Mouse (Mus musculus) gastrocnemius, postnatal 4 days (tissue): Measurements from ENCODE around the gene Ezh1. TPM values are rescaled to one million over a fixed set of nuclear protein-coding genes. Genes with fewer than 3 reads are reported as not detected.
A peak's percentile ranks its signal among the peaks of the same experiment; 100 is the strongest.

Source experiments
- DNase-seq, 2 experiments: peaks; one replicate each; pipeline ENCODE4 v3.0.0; 2021 to 2022; ENCODE audit warnings: low spot score in 2 of 2, mixed read lengths in 2 of 2
- total RNA-seq, 2 experiments: library from RNA; stranded (reverse); gene quantifications; 2 replicates each; pipeline ENCODE4 v1.2.3; 2021

The Ezh1 gene
- total RNA-seq, 2 experiments from 2014 or later, result 19.3 to 24.6 TPM

DNA sequence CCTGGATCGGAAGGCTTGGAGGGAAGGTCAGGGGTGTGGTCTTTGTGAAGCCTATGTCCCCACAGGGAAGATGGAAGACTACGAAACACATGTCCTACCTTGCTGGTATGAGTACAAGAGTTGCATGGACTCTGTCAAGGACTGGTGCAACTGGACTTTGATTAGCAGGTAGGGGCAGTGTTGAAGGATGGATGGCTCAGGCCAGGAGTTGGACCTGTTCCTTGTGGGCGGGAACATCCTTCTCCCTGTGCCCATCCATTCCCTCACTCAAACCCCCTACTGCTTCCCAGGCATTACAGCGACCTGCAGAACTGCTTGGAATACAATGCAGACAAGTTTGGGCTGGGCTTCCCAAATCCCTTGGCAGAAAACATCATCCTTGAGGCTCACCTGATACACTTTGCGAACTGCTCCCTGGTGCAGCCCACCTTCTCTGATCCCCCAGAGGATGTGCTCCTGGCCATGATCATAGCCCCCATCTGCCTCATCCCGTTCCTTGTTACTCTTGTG is 21.3 kb upstream of the Ezh1 start:
- no peak for DNase-seq

DNA sequence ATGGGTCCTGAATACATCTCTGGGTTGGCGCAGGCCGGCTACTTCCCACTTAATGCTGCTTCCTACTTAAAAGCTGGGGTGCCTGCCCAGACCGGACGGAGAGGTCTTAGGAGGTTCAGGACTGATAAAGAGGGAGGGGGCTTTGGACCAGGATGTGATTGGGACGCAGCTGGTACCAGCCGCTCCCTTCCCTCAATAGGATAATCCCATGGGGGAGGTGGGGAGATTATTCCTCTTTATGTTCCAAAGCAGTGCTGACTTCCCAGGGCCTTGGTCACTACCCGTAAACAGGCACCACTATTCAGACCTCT is 20.4 kb upstream of the Ezh1 start:
- no peak for DNase-seq

DNA sequence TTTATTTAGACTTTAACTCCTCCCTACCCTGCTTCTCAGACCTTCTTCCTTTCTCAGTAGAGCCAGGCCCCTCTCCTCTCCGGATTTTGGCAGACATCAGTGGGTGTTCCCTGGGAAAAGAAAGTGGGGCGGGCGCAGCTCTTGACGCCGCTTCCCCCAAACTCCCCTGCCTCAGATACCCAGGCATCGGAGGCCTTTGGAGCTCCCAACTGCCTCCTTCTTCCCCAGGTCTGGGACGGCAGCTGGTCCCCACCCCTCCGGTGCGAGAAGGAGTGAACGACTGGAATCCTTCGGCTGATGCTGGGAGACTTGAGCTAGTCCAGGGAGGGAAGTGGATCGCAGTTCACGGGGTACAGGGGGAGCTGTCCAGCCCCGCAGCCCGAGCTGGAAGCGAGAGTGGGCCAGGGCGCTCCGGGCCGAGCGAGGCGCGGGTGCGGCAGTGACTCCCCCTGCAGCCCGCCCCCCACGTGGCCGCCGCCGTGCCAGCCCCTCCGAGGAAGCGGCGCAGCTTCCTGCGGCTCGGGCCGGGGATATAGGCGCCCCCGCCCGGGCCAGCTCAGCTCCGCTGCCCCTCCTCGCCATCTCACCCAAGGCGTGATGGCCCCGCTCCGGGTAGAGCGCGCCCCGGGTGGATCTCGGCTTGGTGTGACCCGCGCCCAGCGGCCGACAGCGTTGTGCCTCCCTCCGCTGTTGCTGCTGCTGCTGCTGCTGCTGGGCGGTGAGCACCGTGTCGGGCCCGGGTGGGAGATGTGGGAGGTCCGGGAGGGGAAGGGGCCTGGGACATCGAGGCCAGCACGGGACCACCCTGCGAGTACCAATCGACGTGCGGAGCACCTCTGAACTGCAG is 19.8 kb upstream of the Ezh1 start, which contains the start of gene Ramp2:
Ramp2 (plus strand) TSS at position 174 of the 847 bp plus-strand sequence.
- peak; percentile 58 to 78 for DNase-seq

DNA sequence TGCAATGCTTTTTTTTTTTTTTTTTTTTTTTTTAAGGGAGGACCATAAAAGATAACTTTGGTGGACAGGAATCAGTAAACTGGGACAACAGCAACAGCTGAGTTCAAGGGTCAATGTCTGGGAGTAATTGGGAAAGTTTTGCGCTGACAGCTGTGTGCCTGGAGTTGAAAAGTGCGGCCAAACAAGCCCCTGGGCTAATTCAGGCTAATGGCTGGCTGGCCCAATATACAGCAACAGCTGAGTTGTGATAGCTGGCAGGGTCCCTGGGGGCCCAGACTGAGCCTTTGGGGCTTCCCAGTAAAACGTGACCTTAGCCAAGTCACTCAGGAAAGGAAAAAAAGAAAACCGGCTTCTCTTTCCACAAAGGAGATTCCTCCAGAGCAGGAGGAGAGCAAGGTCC is 18.8 kb upstream of the Ezh1 start:
- peak in 1 of 2 experiments; percentile 65 for DNase-seq

DNA sequence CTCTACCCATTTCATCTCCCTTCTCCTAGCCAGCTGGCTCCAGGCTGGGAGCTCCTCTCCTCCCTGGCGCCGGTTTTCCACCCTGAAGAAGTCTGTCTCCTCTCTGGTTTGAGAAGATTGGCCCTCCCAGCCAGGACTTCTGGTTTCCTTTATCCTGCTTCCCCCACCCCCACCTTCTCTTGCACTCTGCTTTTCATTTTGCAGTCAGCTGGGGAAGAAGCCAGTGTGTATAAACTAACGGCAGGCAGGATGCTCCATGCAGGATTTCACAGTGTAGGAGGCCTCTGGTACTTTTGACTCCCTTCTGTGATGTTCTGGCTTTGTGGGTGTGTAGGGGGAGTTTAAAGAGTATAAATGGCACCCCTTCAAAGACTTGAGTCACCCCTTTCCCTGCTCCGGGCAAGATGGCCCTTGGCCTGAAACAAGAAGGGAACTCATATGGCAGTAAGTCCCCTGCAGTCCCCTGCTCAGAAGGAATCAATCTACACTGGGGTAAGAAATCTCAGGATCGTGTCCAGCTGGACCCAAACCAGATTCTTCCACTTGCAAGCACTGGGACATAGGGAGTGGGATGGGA is 11.9 kb upstream of the Ezh1 start:
- DNase-seq, result peak in 1 of 2 experiments; percentile 40

DNA sequence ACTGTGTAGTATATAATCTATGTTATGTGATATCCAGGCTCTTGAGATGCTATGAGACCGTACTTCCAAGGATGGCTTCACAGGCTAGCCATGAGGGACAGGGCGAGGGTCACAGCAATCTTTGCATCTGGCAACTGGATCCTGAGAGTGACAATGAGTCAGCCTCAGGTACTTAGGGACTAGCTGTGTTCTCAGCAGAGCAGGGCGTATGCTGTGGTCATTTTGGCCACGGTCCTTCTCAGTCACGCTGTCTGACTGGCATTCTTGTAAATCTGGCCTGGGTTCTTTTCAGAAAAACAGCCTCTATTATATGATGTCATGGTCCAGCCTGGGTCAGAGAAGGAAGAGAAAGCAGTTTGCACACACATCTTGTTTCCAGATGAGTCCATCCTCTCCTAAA is 10.5 kb upstream of the Ezh1 start:
- no peak for DNase-seq

DNA sequence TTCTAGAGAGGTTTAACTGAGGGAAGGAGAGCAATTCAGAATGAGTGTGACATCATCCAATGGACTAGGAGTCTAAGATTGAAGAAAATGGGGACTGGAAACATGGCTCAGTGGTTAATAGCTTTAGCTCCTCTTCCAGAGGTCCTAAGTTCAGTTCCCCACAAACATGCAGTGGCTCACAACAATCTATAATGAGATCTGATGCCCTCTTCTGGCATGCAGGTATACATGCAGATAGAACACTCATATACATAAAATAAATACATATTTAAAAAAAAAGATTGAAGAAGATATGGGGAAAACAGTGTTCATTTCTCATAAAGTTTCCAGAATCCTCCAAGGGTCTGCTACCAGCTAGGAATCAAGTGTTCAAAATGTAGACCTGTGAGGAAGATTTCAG is 9.2 kb upstream of the Ezh1 start:
- DNase-seq, result no peak

DNA sequence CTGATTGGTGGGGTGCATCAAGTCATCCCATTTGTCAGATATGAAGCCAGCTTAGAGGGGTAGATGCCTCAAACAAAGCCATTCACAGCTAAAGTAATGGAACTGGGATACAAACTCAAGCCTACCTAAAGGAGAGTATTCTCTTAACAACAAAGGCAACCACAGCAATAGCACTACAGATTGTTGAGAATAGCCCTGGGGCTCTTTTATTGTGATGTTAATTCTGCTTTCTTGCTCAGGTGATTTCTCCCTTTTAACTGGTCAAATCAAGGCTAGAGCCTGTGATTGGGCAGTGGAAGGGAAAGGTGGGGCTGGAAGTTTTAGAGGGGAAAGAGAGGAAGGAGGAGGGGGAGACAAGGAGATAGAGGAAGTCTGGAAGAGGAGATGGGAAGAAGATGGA is 7.9 kb upstream of the Ezh1 start:
- DNase-seq, result no peak

DNA sequence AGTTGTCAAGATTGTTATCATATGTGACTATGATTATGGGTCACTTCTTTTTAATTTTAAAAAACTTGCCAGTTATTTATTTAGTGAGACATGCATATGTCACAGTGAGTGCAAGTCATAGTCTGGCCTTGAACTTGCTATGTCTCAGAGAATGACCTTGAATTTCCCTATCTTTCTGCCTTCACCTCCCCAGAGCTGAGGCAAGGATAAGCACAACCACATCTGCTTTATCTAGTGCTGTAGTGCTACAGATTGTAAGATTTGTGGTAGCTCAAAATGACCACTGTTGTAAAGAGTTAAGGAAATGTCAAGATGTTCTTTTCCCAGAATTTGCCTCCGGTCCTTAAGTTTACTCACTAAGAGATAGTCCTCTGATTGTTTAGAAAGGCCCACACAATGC is 7.0 kb upstream of the Ezh1 start:
- DNase-seq, result no peak

DNA sequence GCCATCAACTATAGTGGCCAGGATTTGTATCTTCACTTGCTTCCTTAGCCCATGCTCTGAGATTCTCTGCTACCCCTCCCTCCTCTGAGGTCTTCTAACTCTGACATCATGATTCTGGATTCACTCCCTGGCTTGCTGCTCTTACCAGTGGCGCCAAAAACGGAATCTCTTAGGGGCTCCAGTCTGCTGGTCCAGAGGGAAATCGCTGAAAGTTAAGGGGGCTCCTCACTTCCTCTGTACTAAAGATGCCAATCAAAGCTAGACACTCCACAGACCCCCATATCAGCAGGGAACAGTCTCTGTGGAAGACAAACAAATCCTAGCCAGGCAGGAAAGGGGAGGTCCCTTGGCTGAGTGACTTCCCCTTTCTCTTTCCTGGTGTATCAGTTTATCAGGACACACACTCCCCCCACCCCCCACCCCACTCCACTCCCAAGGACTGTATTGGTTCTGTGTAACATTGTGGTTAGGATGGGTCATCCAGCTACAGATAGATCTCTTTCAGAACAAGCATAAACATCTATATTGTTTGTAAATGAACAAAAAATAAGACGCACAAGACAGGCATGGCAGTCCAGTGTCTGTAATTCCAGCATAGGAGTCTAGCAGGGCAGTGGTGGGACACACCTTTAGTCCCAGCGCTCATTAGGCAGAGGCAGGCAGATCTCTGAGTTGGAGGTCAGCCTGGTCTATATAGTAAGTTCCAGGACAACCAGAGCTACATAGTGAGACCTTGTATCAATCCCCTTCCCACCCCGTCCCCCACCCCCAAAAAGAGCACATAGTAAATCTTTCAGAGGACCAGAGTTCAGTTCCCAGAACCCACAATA is 6.0 kb upstream of the Ezh1 start:
- peak in 1 of 2 experiments; percentile 41 for DNase-seq

DNA sequence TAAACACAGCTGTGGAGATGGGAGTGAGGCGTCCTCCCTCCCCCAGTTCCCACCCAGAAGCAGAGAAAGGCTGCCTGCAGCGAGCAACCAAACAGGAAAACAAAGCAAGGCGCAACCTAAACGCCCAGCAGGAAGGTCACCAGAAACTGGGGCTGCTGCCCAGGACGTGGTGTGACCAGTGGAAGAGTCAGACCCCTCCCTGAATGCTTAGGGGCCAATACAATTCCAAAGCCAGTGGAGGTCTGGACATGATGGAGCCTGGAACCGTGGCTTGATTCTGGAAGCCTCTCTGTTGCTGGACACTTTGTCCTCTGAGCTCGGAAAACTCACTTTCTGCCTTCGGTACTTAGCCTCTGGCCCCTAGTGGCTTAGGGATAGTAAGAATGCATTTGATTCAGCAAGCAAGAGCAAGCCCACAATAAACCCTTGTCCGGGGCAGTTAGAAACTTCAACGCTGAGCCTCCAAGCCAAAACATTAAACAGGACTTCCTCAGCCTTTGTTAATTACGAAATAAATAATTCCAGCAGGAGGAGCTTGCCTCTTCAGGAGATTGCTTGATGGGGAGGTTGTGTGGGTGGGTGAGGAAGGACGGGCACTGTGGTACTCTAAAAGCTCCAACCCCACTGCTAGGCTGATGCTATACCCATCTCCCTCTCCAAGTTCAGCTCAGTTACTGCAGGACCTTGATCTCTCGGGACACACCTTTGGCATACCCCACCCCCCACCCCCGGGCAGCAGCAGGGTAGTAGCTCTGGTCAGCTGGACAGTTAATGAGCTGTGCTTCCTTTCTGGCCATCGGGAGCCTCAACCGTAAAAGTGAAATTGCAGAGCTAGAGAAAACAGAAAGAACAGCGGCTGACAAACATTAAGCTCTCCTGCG is 5.0 kb upstream of the Ezh1 start:
- peak in 1 of 2 experiments; percentile 73 for DNase-seq

DNA sequence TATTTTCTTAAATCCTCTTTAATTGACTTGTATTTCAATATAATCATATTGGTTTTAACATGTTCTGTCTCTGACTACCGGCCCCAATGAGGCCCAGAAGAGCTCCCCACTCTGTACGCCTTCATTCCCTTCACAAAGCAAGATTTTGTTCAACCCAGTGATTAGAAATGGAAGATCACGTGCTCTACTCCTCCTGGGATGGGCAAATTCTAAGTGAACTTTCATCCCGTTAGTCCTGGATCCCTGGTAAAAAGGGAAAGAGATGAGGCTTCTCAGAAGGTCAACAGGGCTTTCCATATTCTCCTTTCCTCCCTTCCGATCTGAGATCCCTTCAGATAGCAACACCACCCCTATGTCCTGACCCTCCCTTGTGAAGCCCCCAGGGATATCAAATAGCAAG is 4.3 kb upstream of the Ezh1 start:
- no peak for DNase-seq

DNA sequence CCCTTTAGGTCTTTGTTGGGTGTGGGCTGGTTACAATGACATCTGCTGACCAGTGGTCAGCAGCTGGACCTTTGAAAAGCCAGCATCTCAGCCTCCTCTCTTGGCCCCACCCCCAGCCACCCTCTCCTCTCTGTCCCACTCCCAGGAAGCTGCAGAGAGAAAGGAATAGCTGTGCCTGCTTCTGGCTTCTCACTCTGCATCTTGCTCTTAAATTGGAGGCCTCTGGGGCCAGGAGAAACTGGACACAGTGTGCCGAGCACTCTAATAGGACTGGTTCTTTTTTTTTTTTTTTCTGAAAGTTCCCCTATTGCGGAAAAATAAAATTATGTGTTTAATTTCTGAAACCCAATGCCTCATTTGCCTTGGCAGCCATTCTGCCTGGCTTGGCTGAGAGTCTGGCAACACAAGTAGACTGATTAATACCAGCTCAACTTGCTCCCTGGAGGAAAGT is 3.8 kb upstream of the Ezh1 start:
- peak in 1 of 2 experiments; percentile 65 for DNase-seq

DNA sequence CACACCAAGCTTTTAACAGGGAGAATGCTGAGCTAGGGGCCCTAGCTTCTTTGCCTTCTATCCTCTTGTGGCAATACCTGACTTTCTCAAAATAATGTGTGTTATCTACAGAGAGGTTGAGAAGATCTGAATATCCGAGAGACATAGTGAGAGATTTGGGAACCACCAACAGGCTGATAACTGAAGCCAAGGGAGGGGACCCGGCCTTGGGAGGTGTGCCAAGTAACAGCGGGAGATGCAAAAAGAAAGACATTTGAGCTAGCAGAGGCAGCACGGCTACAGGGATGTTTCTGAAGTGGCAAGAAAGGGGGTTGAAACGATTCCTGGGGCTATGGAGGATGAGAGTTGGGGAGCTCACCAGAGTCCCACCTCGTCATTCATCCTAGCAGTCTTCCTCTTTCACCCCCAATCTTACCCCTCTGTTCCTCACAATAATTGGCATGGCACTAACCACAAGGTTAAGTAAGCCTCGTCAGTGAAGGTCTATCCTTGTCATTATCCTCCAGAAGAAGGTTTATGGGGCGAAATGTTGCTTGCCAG is 3.2 kb upstream of the Ezh1 start:
- peak in 1 of 2 experiments; percentile 64 for DNase-seq

DNA sequence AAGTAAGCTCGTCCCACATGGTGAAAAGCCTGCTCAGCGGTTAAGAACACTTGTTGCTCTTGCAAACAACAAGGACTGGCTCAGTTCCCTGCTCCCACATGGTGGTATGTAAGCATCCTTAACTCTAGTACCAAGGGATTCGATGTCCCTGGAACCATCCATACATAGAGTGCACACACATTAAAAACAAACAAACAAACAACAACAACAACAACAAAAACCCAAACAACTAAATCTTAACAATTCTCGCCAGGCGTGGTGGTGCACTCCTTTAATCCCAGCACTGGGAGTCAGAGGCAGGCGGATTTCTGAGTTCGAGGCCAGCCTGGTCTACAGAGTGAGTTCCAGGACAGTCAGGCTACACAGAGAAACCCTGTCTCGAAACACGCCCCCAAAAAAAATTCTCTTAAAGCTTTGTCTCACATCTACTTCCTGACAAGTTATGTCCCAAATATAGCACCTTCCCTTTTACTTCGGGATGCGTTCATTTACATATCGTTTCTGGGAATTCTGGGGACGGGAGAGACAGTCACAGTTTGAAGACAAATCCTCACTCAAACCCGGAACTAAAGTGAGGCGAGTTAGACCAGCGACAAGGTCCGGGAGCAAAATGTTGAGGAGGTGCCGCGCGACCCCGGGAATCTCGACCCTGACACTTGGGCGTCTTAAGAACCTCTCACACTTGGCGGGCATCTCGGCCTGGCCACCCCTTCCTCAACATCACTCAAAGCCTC is 765 bp downstream of the Ezh1 start:
- DNase-seq, result no peak

DNA sequence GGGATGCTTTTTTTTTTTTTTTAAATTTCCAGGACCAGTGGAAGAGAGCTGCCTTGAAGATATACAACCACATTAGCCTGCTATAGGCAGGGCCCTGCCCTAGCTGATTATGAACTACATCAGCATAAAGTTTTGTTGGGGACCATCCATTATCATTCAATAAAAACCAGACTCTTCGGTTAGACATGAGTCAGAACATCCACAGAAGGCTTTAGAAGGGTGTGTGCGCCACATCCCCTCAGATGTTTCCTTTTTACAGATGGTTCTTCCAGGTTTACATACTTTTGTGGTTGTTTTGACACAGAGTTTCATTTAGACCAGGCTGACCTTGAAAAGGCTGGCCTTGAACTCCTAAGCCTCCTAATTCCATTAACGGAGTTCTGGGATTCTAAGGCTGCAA is 1.9 kb downstream of the Ezh1 start:
- no peak for DNase-seq

DNA sequence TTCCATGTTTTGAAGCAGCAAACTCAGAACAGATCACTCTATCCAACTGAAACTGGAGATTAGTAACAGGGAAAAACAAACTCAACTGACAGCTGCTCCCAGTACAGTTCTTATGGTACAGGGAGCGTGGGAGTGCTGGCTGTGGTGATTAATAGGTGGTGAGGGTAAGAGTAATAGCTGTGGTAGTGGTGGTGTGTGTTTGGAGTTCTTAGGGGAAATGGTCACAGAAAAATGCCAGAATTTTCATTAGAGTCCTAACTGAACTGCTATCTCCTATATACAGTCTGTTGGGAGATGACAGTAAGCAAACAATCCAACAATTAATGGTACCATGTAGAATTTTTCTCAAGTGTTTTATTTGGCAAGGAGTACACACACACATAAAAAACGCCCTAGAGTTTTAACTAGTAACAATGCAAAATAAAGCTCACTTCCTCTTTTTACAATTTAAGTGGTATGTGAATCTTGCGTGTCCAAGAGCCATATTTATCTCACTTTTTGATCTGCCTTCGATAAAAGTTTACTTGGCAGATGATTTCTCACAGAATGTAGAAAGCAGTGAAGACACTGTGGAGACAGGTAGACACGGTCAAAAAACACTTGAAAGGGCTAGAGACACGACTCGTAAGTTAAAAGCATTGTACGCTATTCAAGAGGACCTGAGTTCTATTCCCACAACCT is 4.8 kb downstream of the Ezh1 start:
- no peak for DNase-seq

DNA sequence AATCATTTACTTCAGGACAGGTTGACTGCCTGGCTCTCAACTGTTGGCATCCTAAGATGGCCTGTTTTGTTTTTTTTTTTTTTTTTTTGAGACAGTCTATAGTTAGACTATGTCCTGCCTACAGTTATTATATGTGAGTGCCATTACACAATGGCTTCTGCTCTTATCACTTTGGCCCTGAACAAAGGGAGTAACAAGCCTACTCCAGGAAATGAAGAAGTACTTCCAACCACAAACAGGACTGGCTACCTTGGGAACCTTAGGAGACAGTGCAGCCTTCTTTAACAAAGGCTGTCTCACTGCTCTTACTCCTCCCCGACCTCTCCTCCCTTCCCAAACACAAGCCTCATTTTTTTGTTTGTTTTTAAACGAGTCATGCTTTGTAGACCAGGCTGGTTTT is 5.4 kb downstream of the Ezh1 start:
- DNase-seq, result no peak

DNA sequence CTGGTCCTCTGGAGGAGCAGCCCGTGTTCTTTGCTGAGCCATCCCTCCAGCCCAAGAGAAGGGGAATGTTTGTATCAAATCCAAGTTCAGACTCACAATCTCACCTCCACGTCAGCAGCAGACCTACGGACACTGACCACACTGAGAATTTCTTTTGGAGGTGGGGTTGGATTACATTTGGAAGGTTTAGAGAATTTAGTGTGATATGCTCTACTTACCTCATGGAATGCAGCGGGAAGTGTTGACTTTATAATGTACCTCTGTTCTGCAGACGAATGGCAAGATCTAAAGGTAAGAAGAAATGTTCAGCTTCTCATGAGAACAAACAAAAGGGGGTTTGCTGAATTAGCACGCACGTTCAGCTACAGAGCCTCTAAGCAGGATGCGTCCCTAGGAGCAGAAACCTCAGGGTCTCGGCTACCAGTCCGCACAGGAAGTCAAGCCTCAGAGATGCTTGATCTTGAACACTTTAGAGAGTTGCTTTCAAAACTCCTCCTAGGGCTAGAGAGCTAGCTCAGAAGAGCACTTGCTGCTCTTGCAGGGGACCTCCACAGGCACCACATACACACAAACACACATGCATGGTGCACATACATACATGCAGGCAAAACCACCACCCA is 7.7 kb downstream of the Ezh1 start:
- no peak for DNase-seq
